In the genomic region with DNA sequence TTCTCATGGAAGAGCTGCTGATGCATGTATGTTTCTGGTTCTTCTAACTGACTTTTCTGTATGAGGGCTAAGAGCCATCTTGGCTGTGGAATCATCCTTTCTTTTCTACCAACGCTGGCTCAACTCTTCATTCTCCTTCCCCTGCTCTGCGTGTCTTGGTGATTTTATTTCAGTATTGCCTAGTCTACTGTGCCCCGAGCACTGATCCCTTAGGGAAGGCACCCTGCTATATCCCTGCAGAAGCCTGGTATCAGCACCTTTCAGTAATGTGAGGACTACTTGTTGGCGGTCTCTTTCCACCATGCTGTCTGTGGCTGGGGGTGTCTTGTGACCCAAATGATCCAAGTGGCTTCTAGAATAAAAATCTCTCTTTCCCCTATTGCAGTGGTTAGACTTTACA, we compare ENCODE assay signal across 16 mouse cellular contexts.
"Had no signal": no experiment of that assay in that cellular context is flagged by ENCODE, and none has a peak within 500 bp of the region (broad histone marks: within the 10 kb centered on the region; RNA-seq: fewer than 3 reads in every experiment).

No protein-coding gene starts in this region.

- H3K4me2 ChIP-seq: limb, embryonic 15.5 days; liver, embryonic 12.5 days; lung, embryonic 14.5 days; neural tube, embryonic 13.5 days; stomach, embryonic 15.5 days had no signal

- H3K4me1 ChIP-seq: limb, embryonic 15.5 days; megakaryocyte, embryonic 14.5 days; stomach, embryonic 15.5 days had no signal

- H3K4me3 ChIP-seq: limb, embryonic 15.5 days; liver, embryonic 12.5 days; megakaryocyte, embryonic 14.5 days; neural tube, embryonic 13.5 days; stomach, embryonic 15.5 days had no signal

- DNase-seq: kidney, adult 8-10 months; kidney, postnatal 25 days; lung, embryonic 14.5 days; lung, postnatal 10 days; lung, postnatal 4 days; retina, postnatal 1 day; right cerebral cortex, postnatal 4 days; spleen, adult 18-20 months; thymus, adult 2 months; thymus, postnatal 25 days had no signal

- H3K27me3 ChIP-seq: limb, embryonic 15.5 days; liver, embryonic 12.5 days; megakaryocyte, embryonic 14.5 days; neural tube, embryonic 13.5 days; stomach, embryonic 15.5 days had no signal

- H3K36me3 ChIP-seq: limb, embryonic 15.5 days; liver, embryonic 12.5 days; neural tube, embryonic 13.5 days; stomach, embryonic 15.5 days had no signal

- H3K9ac ChIP-seq: limb, embryonic 15.5 days; liver, embryonic 12.5 days; lung, embryonic 14.5 days; neural tube, embryonic 13.5 days; stomach, embryonic 15.5 days had no signal

- ATAC-seq: intestine, embryonic 16.5 days; liver, embryonic 12.5 days had no signal

- H3K27ac ChIP-seq: limb, embryonic 15.5 days; liver, embryonic 12.5 days; neural tube, embryonic 13.5 days; stomach, embryonic 15.5 days had no signal

- H3K9me3 ChIP-seq: limb, embryonic 15.5 days; liver, embryonic 12.5 days; megakaryocyte, embryonic 14.5 days; neural tube, embryonic 13.5 days; stomach, embryonic 15.5 days had no signal
